Mouse (Mus musculus) right cerebral cortex, adult 18-20 months (tissue): Measurements from ENCODE around the gene Arhgef10l.

Experiments
- DNase-seq: peaks from one replicate; pipeline ENCODE4 v3.0.0; 2022; ENCODE audit warnings: mixed read lengths

The Arhgef10l gene

GRCm38 (mm10) chr4:140509856-140510255 is 156.0 kb downstream of the Arhgef10l start:
- no peak for DNase-seq

GRCm38 (mm10) chr4:140507172-140507714 is 158.6 kb downstream of the Arhgef10l start:
- no peak for DNase-seq

DNA sequence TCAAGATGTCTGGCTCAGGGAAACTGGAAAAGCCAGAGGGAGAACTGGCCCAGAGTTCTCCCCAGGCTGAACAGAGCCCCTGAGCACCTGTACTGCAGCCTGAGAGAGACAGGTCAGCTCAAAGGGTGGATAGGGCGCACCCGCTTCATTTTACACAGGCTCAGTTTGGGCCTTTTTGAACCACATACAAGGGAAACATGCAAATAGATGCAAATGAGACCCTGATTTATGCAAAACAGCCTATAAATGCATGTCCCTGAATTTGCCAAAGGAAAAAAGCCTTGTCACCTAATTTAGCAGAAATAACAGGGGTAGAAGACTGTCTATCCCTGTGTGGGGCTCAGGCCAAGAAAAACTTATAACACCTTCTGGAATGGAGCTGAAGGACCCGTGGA is 160.2 kb downstream of the Arhgef10l start:
- DNase-seq = no peak

- no peak for DNase-seq
These were observed 160.7 kb downstream of the Arhgef10l start for GRCm38 (mm10) chr4:140504921-140505607.

DNA sequence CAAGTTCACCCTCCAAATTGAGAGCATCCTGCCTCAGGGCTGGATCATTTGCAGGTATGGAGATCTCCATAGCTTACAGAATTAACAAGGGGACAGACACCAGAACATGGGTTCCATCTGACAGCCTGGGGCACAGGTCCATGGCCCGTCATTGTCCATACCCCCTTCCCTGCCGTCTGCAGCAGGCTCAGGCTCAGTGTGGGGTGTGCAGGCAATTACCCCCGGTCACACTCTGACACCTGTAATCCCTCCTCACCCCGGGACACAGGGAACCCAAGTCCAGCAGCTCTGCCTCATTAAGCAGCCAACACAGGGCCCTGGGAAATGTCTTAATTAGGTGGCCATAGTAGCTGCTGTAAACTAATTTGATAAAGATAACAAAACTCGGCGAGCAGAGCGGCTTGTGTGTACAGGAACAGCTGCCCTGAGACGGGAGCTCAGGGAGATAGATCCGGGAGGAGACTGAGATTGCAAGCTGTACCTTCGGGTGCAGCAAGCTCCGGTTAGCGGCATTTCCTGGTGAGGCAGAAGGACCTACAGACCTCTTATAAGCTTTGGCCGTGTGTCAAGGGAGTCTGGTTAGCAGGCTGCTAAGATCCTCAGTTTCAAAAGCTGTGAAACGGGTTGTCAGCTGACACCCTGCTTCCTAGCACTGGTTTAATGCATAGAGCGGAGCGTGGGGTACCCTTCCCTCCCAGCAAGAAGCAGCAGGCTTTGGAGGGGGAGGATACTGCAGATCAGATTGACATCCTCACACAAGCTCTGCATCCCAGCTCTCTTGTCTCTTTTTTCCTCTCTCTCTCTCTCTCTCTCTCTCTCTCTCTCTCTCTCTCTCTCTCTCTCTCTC is 161.5 kb downstream of the Arhgef10l start:
- DNase-seq = peak; percentile 21

- no peak for DNase-seq
These were observed 165.0 kb downstream of the Arhgef10l start for GRCm38 (mm10) chr4:140500766-140501165.

DNA sequence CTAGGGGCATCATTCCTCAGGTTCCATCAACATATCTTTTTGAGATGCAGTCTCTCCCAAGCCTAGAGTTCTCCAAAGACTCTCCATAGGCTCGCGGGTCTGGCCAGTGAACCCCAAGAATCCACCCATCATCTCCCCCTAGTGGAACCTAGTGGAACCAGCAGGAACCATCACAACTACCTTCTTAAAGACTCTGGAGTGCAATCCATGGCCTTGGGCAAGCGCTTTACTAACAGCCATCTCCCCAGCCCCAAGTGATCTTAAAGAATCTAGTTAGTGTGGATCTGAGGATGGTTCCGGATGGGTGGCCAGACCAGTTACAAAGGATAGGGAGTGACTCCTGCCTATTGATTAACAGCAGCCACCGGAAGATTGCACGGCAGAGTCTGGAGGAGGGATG is 166.2 kb downstream of the Arhgef10l start:
- no peak for DNase-seq

GRCm38 (mm10) chr4:140497169-140497568 is 168.6 kb downstream of the Arhgef10l start:
- DNase-seq = no peak

DNA sequence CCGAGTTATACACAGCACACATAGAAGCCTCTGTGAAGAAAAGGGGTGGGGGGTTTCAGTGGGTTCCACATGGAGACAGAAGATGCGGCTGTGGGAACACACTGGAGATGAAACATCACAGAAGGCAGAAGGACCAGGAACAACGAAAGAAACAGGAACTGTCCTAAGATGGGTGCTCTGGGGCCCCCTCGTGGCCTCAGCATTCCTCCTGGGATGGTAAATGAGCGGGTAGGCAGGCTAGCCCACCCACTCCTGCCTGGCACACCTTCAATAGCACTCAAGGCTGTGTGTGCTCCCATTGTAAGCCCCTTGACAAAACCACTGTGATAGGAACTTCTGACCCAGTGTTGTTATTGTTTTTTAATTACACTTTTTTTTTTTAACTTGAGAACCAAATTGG is 174.3 kb downstream of the Arhgef10l start:
- DNase-seq = no peak

- DNase-seq = no peak
These were observed 180.4 kb downstream of the Arhgef10l start for GRCm38 (mm10) chr4:140485442-140485841.

GRCm38 (mm10) chr4:140483134-140483533 is 182.7 kb downstream of the Arhgef10l start:
- DNase-seq = no peak

GRCm38 (mm10) chr4:140480369-140481067 is 185.3 kb downstream of the Arhgef10l start:
- no peak for DNase-seq

GRCm38 (mm10) chr4:140475194-140475593 is 190.6 kb downstream of the Arhgef10l start:
- no peak for DNase-seq

GRCm38 (mm10) chr4:140469760-140470452 is 195.9 kb downstream of the Arhgef10l start:
- peak; percentile 33 for DNase-seq

DNA sequence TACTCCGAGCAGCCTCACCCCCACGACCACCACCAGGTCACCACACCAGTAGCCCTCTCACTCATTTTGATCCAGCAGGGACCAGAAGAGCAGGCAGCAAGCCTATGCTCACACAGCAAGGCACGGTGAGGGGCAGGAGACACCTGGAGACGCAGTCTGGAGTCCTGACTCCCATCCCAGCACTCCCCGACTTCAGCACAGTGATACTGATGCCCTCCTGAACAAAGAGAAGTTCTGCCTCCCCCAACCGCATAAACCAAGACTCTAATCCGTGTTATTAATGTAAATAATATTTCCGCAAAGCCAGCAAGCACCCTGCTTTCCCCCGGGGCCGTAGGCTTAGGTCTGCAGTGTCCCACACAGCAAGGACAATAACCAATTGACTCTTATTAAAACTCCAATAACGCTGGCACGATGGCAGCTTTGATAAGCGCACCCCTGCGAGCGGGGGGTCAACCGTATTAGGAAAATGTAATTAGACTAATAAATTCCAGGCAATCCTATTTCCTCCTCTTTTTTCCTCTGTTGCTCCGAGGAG is 198.5 kb downstream of the Arhgef10l start:
- no peak for DNase-seq
